Mouse (Mus musculus) spleen, adult 12 weeks (tissue): ENCODE results near the gene C1ra.
"Not testable (repeated sequence)": the region's sequence is repeated elsewhere in the genome, so short reads cannot be mapped to it uniquely, and the experiment has no call there.

ENCODE experiments used
- DNase-seq: peaks from one replicate; pipeline ENCODE4 v3.0.0; 2022; ENCODE audit warnings: low spot score

Gene C1ra

GRCm38 (mm10) chr6:124544466-124544865 is 32.3 kb downstream of the C1ra start:
- no peak for DNase-seq

DNA sequence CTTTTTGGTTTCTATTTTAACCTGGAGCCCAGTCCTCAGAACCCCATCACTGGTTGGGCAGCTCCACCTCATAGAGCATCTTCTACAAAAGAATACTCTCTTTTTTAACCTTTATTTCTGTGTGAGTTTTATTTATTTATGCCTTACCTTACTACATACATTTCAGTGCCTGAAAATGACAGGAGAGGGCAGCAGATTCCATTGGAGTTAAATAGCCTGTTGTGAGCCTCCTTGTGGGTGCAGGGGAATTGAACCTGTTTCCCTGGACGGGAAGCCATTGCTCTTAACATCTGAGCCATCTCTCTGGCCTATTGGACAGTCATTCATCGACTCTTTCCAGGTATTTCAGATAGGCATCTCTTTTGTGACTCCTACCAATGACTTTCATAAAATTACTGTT is 33.2 kb downstream of the C1ra start:
- no peak for DNase-seq

GRCm38 (mm10) chr6:124547979-124548378 is 35.8 kb downstream of the C1ra start:
- not testable (repeated sequence) for DNase-seq

DNA sequence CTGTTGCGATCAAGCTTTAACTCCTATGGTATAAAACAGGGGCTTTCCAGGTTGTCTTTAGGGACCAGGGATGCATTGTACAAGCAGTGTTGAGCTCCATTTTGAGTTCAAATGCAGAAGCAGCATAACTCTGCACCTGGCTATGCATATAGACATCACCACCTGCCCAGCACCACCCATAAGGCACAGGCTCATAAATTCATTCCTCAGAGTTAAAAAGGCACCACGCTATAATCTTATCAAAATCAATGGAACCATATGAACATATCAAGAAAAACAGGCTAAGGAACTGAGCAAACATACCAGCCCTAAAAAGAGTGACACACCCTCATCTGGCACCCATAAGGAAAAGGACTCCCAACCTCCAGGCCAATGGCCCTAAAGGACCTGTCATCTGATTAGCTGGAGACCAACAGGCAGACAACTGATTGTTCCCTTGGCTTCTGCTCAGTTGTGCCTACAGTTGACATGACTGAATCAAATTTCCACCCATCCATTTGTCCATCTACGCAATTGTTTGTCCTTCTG is 36.9 kb downstream of the C1ra start:
- DNase-seq, result no peak

DNA sequence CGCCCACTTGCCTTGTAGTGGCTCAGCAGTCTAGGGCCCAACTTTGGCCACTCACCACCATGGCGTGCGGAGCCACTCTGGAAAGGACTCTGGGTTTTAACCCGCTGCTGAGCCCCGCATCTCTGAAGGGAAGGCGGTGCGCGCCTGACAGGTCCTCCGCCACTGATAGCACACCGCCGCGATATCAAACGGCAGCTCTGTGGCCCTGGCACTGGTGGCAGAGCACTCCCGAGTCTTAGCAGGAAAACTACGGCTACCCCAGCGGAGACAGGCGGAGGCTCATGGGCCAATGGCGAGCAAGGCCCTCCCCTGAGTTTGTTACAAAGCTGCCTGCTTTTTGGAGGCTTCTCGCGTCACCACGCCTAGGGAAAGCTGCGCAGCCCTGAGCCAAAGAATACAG is 40.6 kb downstream of the C1ra start:
- DNase-seq, result no peak

DNA sequence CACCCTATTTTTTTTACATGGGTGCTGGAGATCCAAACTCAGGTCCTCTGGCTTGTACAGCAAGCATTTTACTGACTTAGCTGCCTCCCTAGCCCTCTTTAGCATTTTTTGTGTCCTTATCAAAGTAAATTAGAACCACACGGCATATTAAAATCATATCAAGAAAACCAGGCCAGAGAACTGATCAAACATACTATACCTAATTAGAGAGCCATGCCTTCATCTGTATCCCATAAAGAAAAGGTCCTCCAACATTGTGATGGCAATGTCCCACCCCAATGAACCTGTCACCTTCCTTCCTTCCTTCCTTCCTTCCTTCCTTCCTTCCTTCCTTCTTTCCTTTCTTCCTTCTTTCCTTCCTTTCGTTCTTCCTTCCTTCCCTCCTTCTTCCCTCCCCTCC is 43.8 kb downstream of the C1ra start:
- DNase-seq, result not testable (repeated sequence)

DNA sequence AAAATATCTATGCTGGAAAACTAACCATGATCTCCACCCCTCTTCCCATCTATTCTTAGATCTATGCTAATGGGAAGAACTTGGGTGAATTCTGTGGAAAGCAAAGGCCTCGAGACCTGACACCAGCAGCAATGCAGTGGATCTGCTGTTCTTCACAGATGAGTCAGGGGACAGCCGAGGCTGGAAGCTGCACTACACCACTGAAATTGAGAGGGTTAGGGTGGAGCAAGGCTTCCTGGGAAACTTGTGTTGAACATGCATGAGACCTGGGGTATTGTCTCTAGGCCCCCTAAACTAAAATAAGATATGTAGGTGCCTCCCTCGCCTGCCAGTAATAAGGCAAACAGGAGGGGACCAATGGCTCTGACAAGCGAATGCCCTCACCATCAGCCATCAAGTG is 49.0 kb downstream of the C1ra start:
- not testable (repeated sequence) for DNase-seq

- DNase-seq, result not testable (repeated sequence)
Measured at GRCm38 (mm10) chr6:124561611-124562010, 49.4 kb downstream of the C1ra start.

DNA sequence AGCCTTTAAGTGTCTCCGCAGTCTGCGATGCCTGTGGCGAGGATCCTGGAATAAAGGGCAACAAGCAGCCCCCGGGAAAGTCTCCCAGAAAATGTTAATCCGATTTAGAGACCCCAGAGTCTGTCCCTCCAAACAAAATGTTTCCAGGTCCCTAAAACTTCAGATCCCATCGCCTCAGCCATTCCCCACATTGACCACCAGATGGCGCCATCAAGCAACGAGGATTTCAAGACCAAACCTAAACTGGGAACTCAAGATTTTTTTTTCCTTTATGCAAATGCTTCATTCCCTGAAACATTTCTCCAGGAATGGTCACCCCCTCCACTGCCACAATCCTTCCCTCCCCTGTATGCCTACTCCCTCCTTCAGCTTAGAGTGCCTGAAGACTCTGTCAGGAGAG is 57.8 kb downstream of the C1ra start, which contains the start of gene C1rb:
Gene C1rb, plus strand, starts transcription at position 269 of the 400 bp plus-strand sequence.
- peak; percentile 36 for DNase-seq
